Mouse (Mus musculus) MN1 (cell line): Measurements from ENCODE around the gene Adcy9.
"Not testable (repeated sequence)": the region's sequence is repeated elsewhere in the genome, so short reads cannot be mapped to it uniquely, and the experiment has no call there.

Experiments
- DNase-seq: peaks from one replicate; pipeline ENCODE4 v3.0.0-alpha.2; 2016; ENCODE audit warnings: low spot score

Adcy9 gene

DNA sequence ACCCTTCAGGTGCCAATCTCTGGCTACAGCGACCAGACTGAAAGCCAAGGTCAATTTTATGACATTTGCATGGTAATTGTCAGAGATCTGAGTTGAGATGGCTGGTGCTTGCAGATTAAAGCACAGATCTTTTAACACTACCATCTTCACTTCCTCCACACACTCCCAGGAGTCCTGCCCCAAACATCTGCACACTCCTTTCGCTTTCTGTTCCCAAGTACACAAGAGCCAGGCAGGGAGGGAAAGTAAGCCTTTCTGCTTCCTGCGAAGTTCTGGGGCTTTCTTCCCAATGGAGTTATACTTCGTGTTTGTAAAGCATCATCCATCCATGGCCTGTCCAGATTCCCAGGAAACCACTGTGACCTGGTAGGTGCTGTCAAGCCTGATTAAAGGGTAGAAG is 38.8 kb downstream of the Adcy9 start:
- DNase-seq: no peak

DNA sequence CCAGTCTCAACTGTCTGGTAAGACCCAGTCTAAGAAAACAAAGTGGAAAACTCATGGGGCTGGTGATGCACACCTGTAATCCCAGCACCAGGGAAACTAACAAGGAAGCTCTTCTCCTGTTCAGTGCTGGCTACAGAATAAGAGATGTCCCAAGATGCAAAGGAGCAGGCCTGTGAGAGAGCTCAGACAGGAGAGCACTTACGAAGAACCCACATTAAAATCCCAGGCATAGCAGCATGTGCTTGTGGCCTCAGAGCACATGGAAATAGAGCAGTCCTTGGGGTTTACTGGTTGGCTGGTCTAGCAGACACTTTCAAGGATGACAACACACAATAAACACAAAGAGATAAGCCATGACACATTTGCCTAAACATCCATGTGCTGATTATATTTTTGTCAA is 41.5 kb downstream of the Adcy9 start:
- no peak for DNase-seq

DNA sequence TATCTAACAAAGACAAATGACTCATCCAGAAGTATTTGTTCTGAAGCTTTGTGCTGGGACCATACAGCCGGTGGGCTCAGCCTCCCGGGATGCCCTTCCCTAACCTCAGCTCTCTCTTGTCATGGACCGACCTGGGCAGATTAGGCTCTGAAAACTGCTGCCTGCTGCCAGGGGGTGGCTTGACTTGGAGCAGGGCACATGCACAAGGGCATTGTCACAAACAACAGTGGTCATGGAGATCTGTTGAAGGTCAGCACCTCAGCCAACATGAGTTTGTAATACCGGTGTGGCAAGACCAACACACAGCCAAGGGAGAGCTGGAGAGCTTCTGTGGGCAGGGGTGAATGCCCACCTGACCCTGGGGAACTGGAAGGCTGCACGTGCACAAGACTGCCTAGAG is 42.7 kb downstream of the Adcy9 start:
- DNase-seq: no peak

DNA sequence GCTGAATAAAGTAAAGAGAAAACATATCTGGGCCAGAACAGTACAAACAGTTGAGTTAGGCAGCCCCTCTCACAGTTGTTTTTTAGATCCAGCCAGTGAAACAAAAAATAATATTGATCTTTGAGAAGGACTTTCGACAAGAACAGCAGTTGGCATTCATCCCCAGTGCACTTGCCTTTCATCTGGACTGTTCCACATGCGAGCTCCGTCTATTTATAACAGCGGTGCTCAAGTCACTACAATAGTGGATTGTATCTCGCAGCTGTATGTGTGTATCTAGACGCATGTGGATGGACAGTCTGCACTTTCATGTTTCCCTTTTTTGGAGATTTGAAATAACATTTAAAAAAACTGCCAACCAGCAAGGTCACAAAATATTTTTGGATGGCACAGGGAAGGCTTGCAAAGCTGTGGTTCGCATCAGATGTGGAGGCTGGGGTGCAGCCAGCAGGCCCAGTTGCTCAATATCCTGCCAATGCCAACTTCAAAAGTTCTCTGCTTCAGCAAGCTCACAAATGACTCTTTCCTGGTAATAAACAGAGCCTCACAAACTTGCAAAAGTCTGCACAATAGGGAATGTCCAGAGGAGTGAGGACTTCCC is 45.4 kb downstream of the Adcy9 start:
- DNase-seq: no peak

DNA sequence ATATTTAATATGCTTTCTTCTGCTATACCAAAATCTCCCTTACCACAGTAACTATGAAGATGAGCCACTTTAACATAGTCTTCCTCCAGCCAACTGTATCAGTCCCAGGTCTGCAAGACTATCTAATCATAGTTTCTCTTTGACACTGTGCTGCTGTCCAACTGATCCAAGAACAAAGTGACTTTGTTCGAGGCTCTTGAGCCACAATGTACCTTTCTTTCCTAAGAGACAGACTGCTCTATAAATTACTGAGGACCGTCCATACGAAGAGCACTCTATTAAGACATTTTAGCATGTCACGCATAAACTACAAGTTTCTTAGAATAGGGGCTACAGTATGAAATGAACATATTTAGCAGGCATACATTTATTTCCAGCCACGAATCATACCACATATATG is 46.0 kb downstream of the Adcy9 start:
- DNase-seq: no peak

DNA sequence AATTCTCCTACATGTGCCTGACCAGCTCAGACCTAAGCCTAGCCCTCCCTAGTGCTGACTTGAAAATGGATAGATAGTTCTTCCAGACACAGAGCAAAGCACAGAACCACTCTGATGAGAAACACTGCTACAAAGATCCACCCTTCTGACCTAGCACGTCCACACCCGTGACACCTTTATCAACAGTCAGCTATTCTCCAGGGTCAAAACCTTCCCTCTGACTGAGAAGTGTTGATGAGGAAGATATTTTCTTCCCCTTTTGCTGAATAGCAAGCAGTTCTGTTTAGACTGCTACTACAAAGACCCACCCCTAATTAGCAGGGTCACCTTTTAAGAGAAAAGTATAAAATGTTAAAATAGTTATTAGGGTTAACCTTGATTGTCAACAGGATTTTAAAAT is 49.3 kb downstream of the Adcy9 start:
- DNase-seq: no peak

DNA sequence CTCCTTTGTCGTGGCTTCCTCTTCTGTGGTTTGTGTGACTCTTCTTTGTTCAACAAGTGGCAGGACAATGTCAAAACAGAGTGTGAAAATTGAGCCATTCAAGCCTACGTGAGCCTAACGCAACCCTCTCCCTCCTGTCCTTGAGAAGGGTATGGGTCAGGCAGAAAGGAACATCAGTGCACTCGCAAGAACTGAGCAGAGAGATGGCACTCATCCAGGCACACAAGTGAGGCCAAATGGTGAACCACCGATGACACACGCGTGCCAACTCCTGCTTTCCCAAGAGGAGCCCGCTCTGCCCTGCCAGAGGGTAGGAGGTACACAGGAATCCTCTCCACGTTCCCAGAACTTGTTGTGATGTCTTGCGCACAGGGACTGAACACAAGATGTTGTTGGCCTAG is 50.2 kb downstream of the Adcy9 start:
- no peak for DNase-seq

DNA sequence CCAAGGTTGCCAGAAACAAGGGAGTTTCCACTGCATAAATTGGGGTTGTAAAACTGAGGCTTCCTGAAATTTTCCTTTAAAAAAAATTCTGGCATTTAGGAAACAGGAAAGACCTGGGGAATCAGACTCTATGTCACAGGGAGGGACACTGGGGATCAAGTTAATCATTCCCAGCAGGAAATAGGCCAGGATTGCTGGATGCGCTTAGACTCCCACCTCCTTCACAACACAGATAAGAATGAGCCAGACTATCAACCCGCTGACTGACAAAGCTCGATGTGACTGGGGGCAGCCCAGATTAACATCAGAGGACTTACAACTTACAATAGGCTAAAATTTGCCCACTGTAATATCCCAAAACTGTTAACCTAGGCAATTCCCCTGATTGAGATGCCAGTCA is 52.4 kb downstream of the Adcy9 start:
- no peak for DNase-seq

DNA sequence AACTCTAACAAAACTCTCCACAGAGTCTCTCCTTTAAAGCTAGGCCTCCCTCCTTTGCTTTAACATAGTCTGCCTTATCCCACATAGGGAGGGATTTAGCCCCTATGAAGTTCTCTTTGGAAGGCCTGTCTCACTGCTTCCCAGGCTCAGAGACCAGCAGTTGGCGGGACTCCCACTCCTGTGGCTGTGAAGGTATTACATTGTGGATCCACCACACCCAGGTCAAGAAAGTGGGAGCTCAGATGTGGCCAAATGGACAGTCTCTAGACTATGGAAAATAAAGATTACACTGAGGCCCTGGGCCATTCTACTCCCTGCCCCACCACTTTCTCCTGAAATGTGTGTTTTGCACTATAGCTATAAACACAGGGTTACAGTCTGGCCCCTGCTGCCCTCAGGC is 53.0 kb downstream of the Adcy9 start:
- no peak for DNase-seq

DNA sequence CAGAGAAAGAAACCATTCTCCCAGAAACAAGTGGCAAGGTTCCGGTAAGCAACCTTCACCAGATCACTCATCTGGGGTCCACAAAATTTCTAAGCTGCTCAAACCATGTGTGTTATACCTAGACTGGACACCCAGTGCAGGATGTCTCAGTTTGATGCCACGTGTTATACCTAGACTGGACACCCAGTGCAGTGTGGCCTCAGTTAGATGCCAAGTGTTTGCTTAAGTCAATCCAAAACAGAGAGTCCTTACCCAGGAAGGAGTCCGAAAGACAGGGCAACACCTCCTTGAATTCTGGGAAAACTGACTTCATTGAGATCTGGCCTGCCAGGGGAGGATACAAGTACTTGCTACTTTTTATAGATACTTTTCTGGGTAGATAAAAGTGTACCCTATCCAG is 53.6 kb downstream of the Adcy9 start:
- DNase-seq: no peak

DNA sequence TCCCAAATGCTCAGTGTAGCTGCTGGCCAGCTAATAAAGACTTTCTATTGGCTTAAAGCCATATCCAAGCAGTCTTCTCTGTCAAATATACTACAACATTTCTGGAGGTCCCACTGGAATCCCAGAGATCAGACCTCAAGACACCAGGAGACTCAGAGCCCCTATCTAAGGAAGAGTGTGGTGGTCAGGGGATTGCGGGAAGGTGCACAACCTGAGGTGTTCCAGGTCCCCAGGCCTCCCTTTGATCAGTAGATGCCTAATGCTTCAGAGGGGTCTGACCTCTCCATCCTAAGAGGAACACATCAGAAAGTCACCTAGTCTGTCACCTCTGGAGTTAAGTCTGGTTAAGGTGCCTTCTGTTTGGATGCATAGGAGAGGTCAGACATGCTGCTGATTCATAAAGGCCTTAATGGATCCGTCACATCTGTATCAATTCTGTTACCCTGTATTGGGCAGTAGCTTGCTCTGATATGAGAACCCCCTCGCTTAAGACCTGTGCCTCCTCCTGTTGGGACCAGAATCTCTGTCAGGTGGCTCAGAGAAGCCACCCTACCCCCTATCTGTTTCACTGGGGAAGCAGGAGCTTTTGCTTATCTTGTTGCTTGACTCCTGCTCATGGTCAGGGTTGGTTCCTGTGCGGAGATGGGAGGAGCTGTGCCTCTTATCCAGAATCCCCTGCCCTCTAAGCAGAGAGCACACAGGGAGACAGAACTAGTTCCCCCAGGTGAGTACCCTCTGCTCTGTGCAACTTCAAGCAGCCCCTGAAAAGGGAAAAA is 56.8 kb downstream of the Adcy9 start:
- DNase-seq: no peak

DNA sequence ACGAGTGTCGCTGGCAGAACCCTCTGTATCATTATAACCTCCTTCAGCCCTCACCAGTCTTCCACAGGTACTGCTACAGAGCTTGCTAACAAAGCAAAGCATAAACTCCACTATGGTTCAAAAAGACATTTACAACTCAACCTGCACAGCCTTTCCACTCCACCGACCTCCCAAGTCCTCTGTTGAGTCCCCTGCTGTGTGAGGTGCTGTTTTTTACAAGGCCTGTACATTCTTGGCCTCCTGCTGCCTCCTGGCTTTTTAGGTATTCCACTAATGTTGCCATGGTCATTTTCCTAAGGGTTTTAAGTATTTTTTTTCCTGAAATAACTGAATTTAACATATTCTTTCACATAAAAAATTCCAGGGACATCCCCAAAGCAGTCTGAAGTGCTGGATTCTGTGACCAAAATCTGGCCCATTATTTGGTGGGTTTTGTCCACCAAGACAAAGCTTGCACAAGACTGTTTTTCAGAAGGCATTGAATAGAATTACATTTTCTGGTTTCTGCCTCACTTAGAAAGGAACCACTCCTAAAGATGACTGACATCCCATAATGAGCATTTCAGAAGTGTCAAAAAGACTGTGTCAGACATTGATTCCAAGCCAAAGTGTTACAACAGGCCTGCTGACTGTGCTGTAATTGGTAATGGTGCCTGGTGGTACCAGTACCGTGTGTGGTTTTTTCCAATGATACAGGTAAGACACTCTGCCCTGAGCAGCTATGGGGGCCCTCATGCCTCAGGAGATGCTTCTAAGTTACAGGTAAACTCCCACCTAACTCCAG is 64.8 kb downstream of the Adcy9 start:
- no peak for DNase-seq

DNA sequence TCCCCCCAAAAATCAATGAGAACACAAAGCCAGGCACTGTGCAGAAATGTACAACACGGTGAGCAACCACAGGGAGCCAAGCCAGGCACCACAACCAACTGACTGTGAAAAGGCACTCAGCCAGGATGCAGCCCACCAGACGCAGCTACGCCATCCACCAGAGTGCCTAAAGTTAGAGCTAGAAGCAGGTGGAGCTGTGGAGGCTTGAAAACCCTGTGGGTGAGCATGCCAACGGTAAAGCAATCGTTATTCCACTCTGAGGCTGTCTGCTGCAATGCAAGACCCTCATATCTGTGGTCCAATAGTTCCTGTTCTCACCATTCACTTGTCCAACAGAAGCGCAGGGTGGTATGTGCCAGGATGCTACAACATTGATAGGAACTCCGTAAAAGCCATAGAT is 77.7 kb downstream of the Adcy9 start:
- no peak for DNase-seq

DNA sequence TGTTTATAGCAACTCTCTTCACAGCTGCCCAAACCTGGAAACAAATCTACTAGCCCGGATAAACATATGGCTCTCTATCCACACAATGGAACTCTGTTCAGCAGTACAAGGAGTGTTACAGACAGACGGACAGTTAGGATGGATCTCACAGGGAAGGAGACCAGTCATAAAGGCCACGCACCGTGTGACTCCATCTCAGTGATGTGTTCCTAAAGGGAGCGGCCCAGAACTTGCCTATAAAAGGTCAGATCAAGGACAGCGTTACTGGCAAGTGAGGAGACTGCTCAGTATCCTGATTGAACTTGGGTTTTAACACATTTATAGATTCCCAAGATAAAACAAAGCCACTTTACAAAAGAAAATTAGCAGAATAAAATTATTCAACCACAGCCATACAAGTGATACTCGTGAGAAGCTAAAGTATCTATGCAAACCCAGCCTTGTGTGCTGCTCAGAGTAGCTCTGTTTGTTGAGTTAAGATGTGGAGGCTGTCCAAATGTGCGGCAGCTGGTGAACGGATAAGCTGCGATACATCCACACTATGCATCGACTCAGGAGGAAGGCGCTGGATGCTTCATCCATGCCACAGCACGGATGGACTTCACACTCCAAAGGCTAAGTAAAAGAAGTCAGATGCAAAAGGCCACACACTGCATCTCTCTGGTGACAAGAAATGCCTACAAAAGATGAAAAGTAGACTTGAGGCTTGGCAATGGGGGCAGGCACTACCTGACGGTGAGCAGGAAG is 78.8 kb downstream of the Adcy9 start:
- DNase-seq: no peak

DNA sequence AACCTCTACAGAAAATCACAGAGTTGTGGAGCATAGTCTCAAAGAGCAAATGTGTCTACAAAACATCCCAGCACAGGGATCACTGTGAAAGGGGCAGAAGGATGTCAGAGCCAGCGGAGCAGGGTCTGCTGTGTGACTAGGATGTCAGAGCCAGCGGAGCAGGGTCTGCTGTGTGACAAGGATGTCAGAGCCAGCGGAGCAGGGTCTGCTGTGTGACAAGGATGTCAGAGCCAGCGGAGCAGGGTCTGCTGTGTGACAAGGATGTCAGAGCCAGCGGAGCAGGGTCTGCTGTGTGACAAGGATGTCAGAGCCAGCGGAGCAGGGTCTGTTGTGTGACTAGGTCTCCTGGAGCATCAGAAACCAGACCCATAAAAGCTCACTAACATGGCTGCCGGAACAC is 81.1 kb downstream of the Adcy9 start:
- not testable (repeated sequence) for DNase-seq

DNA sequence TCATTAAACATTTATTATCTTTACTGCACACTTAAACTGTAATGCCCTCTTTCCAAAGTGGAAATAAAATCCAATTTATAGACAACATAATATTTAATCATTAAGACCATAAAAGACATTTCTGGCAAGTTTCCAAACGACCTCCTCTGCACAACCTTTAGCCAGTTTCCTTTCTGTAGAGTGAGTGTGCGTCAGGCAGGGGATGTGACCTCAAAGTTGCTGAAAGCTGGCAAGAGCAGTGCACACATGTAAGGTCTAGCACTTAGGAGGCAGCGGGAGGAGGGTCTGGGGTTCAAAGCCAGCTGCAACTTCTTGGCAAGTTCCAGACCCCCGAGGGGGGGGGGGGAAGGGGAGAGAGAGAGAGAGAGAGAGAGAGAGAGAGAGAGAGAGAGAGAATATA is 83.0 kb downstream of the Adcy9 start:
- no peak for DNase-seq

DNA sequence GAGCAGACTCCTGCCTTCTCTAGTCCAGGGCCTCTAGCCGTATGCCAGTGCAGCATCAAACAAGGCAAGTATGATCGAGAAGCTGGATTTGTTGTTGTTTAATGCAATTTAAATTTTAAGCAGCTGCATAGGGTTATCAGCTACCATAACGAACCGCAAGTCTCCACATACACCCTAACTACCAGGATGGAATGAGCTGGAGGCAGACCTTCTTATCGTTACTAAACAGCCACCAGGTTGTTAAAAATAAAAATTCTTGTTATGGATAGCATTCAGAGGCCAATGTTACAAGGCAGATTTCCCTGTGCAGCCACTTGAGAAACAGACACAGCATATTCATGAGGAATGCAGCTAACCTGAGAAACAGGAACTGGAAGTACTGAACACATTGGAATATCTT is 86.5 kb downstream of the Adcy9 start:
- DNase-seq: no peak

DNA sequence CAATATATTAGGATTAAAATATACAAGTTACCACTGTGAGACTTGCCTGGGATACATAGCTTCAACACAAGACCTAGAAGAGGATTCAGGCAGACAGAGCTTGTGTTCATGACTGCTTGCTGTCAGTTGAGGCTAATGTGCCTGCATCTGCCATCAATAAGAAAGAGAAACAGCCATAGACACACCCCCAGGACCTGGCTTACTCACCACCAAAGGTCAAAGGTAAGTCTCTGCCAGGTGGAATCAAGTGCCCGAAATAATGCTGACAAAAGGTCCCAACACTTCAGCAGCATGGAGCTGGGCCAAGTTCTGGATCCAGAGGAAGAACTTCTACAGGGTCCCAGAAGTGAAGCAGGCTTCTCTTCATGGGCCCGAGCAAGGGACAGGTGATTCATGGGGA is 86.9 kb downstream of the Adcy9 start:
- no peak for DNase-seq

DNA sequence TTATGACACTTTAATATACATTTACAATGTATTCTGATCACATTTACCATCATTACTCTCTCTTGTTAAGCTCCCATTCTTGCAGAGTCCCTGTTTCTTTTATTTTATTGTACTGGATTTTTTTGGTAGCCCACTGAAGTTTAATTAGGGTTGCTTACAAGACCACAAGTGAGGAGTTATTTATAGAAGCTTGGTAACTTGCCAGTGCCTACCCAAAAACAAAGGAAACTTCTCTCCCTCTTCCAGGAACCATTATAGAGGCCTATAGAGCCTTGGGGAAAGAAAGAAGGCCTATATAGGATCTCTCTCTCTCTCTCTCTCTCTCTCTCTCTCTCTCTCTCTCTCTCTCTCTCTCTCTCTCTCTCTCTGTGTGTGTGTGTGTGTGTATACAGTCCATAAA is 93.2 kb downstream of the Adcy9 start:
- DNase-seq: no peak

DNA sequence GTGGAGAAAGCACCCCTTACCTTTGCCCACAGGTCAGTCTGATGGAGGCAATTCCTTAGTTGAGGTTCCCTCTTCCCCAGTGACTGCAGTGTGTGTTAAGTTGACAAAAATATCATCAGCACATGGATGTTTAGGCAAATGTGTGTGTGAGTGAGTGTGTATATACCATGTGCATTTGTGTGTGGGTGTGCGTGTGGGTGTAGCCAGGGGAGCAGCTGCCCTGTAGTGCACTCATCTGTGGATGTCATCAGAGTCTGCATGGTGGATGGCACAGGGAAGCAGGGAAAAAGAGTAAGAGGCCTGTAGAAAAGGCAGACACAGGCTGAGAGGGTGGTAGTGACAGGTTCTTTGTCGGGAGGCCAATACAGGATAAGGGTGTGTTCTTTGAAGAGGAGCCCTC is 94.5 kb downstream of the Adcy9 start:
- no peak for DNase-seq

DNA sequence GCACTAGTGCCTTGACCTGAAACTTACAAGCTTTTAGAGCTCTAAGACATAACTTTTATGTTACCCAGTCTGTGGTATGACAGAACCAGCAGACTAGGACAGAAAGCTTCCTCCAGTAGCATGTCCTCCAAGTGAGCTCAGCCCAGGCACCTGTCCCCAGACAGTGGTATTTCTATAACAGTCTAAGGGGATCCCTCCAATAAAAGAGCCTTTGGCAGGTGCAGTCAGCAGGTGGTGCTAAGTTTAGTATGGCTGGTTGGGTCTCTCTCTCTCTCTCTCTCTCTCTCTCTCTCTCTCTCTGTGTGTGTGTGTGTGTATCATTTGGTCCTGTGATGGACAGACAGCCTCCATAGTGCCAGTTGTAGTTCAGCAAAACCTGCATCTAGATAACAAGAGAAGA is 95.3 kb downstream of the Adcy9 start:
- DNase-seq: no peak

DNA sequence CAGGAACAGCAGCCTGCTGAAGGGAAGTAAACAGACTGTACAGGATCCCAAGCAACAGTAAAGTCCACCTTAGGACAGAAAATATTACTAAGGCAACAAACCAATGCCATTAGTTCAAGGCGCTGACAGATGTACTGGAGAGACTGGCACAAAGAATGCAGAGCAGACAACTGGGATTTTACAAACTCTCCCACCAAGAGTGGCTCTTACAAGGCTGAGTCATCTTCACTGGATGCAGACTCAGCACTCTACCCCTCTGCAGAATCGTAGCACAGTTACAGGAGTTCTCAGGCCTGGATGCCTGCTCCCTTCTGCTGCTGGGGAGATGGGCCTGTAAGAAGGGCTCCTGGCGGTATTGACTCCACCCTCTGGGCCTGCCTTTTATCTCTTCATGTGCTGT is 99.4 kb downstream of the Adcy9 start:
- no peak for DNase-seq
